Mouse (Mus musculus) stomach, postnatal 0 days (tissue): ENCODE measurements around the gene Cntrob. TPM values are rescaled to one million over a fixed set of nuclear protein-coding genes. Genes with fewer than 3 reads are reported as not detected.
A peak's percentile ranks its signal among the peaks of the same experiment; 100 is the strongest.

Source experiments
- ATAC-seq: fragments of 200-750 bp; cut with Nextera tagmentation; 2 replicates; pipeline ENCODE4 v1.8.0; 2017; ENCODE audit not compliant: low FRiP score, low TSS enrichment
- DNase-seq: peaks from one replicate; pipeline ENCODE4 v3.0.0-alpha.2; 2016; ENCODE audit warnings: low spot score
- H3K27ac ChIP-seq: fragments of 300-500 bp; sonication (generic); replicated peaks from 2 replicates; pipeline ENCODE4 v1.5.1; 2014; ENCODE audit warnings: mild to moderate bottlenecking, control low read depth
- H3K27me3 ChIP-seq: fragments of 300-500 bp; sonication (generic); 2 replicates; pipeline ENCODE4 v1.6.1; 2014; ENCODE audit warnings: low read length; ENCODE audit not compliant: control insufficient read depth, insufficient read depth
- H3K36me3 ChIP-seq: fragments of 300-500 bp; sonication (generic); 2 replicates; pipeline ENCODE4 v1.6.1; 2014; ENCODE audit warnings: low read length, mixed read lengths; ENCODE audit not compliant: control insufficient read depth, insufficient read depth
- H3K4me1 ChIP-seq: fragments of 300-500 bp; sonication (generic); replicated peaks from 2 replicates; pipeline ENCODE4 v1.6.1; 2014; ENCODE audit warnings: antibody characterized with exemption; ENCODE audit not compliant: control insufficient read depth, insufficient read depth
- H3K4me2 ChIP-seq: fragments of 300-500 bp; sonication (generic); replicated peaks from 2 replicates; pipeline ENCODE4 v1.6.1; 2014; ENCODE audit warnings: low read depth, mild to moderate bottlenecking, control low read depth, moderate library complexity
- H3K4me3 ChIP-seq: fragments of 300-500 bp; sonication (generic); 2 replicates; pipeline ENCODE4 v1.5.1; 2014; ENCODE audit warnings: low read depth, low read length, control low read depth
- H3K9ac ChIP-seq: fragments of 300-500 bp; sonication (generic); 2 replicates; pipeline ENCODE4 v1.6.1; 2014; ENCODE audit warnings: mild to moderate bottlenecking, low read length, control low read depth, mixed read lengths
- H3K9me3 ChIP-seq: fragments of 300-500 bp; sonication (generic); 2 replicates; pipeline ENCODE4 v1.6.1; 2016; ENCODE audit warnings: low read length; ENCODE audit not compliant: control insufficient read depth
- CTCF ChIP-seq: IDR thresholded peaks from 2 replicates; pipeline ENCODE4 v1.5.1; 2016; ENCODE audit warnings: antibody characterized with exemption, low read depth, mild to moderate bottlenecking, moderate library complexity
- EP300 ChIP-seq: optimal IDR thresholded peaks from 2 replicates; pipeline ENCODE3; 2016; ENCODE audit warnings: antibody characterized with exemption
- WGBS: fragments of 180-500 bp; shearing (Covaris S2); extraction: QIAGEN DNeasy Blood & Tissue Kit; methylation state at CpG from one replicate; pipeline ENCODE4 v1.1.7; 2014; 5-methylcytosine and 5-hydroxymethylcytosine counted together
- polyA plus RNA-seq: library from polyadenylated mRNA; unstranded; fragments of >200 nt; fragmentation: Nextera tagmentation; extraction: Ambion mirVana; gene quantifications from 2 replicates; pipeline ENCODE4 v1.2.1, GENCODE M21; 2015

Cntrob gene
- polyA plus RNA-seq, 1 experiment from 2014 or later = 4.9 TPM

GRCm38 (mm10) chr11:69366855-69367615 is 43.5 kb upstream of the Cntrob start:
- under 1% methylated on average over 22 of the region's 22 CpGs for WGBS

DNA sequence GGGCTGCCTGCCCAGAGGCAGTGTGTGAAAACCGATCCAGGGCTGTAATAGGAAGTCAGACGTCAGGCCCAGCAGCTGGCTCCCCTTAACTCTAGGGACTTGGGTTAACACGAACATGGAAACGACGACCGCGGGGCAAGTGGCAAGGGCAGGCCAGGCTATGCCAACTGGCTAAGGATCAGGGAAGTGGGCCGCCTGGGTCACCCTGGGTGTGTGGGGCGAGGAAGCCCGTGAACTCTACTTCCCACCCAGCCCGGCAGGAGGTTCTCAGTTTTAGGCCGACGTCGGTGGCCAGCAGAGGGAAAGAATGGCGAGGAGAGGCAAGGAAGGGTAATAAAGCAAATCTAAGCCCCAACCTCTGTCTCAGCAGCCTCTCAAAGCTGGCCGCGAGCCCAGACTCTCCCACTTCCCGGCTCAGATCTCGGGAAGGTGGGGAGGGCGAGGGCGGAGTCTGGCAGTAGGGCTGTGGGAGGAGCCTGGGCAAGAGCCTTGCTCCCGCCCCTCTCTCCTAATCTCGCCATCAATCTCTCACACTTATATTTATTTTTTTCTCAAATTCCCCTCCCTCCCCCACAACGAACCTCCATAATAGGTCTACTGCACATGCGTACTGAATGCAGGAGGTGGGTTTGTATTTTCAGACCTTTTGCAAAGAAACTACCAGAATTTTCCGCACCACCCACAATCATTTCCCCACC is 42.7 kb upstream of the Cntrob start:
- under 1% methylated on average over 25 of the region's 26 CpGs for WGBS
- peaks cover 10% of the 10 kb centered on the region for H3K36me3 ChIP-seq

More at GRCm38 (mm10) chr11:69366855-69367615, 43.5 kb upstream of the Cntrob start:
- H3K4me3 ChIP-seq = peak overlapping the region; percentile 98
- H3K4me2 ChIP-seq = peak overlapping the region; percentile 96
- peak overlapping the region; percentile 100 for H3K27ac ChIP-seq
- no peaks in the 10 kb centered on the region for H3K27me3 ChIP-seq
- peaks cover 25% of the 10 kb centered on the region for H3K4me1 ChIP-seq
- peak overlapping the region; percentile 99 for H3K9ac ChIP-seq
- 0 out of 2 replicates have a peak, but pooled peaks cover 3% of the 10 kb centered on the region for H3K36me3 ChIP-seq
- H3K9me3 ChIP-seq = no peaks in the 10 kb centered on the region
- ATAC-seq (no peak; the same call in 1 of the 2 replicates), DNase-seq (no peak)
- TF ChIP-seq CTCF (peak; percentile 7; the same call in 1 of the 2 replicates), EP300 (peak; percentile 45)

GRCm38 (mm10) chr11:69365722-69366121 is 42.1 kb upstream of the Cntrob start:
- 15% methylated on average over 6 of the region's 6 CpGs for WGBS
- Histone ChIP-seq H3K4me2 (peak overlapping the region; percentile 96), H3K9ac (peak overlapping the region; percentile 68), H3K36me3 (peaks cover 13% of the 10 kb centered on the region), H3K4me1 (peaks cover 22% of the 10 kb centered on the region), H3K27ac (peak overlapping the region; percentile 100), H3K27me3 (no peaks in the 10 kb centered on the region), H3K9me3 (no peaks in the 10 kb centered on the region), H3K4me3 (peak overlapping the region; percentile 32)
- TF ChIP-seq CTCF = no peak
- TF ChIP-seq EP300 = no peak
- ATAC-seq (peak; percentile 38), DNase-seq (peak; percentile 76)

More for the DNA sequence above, 42.7 kb upstream of the Cntrob start:
- peak overlapping the region; percentile 96 for H3K4me2 ChIP-seq
- peak; percentile 83 for ATAC-seq
- H3K4me1 ChIP-seq = peaks cover 22% of the 10 kb centered on the region
- no peaks in the 10 kb centered on the region for H3K9me3 ChIP-seq
- no peaks in the 10 kb centered on the region for H3K27me3 ChIP-seq
- H3K4me3 ChIP-seq = peak overlapping the region; percentile 98
- TF ChIP-seq EP300 (no peak), CTCF (peak; percentile 45)
- DNase-seq = peak; percentile 98
- peak overlapping the region; percentile 99 for H3K9ac ChIP-seq
- peak overlapping the region; percentile 100 for H3K27ac ChIP-seq

DNA sequence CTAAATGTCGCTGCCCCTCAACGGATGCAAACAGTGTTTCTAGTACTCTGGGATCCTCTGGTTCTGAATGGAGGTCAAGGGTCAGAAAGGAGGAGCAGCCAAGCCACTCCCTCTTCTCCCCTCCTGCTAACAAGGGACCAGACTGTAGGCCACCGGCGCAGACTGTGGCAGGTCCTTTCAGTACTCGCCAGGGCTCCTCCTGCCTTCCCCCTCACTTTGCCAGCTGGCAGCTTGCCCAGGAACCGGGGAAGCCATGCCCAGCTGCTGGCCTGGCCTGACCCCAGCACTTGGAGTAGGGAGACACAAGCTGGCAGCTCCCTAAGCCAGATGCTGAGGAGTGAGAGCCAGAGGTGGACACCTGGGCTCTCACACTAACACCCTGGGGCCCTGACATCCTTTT is 41.3 kb upstream of the Cntrob start:
- no peaks in the 10 kb centered on the region for H3K27me3 ChIP-seq
- peak overlapping the region; percentile 4; the same call in 1 of the 2 replicates for H3K4me3 ChIP-seq
- H3K9me3 ChIP-seq = no peaks in the 10 kb centered on the region
- DNase-seq (peak; percentile 96), ATAC-seq (peak; percentile 73)
- peak overlapping the region; percentile 35; the same call in 1 of the 2 replicates for H3K9ac ChIP-seq
- TF ChIP-seq CTCF = peak; percentile 20; the same call in 1 of the 2 replicates
- TF ChIP-seq EP300 = no peak
- H3K27ac ChIP-seq = peak overlapping the region; percentile 100
- peaks cover 21% of the 10 kb centered on the region for H3K36me3 ChIP-seq
- peaks cover 22% of the 10 kb centered on the region for H3K4me1 ChIP-seq
- WGBS = under 1% methylated on average over 6 of the region's 6 CpGs
- peak overlapping the region; percentile 96 for H3K4me2 ChIP-seq

DNA sequence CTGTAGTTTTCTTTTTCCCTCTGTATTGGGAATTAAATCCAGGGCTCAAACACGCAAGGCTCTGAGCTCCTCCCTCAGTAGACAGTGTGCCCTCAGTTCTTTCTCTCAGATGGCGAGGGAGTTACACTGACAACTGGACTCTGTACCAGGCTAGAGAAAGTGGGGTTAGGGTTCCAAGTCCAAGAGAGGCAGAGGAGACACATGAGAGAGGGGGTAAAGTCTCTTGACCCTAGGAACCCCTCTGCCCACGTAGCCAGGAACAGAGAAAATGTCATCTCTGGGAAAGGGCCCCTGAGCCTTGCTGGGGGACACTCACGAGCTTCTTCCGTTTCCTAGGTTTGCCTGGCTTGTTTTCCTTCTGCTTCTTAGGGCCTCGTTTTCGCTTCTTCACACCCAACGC is 40.8 kb upstream of the Cntrob start:
- H3K4me1 ChIP-seq = peaks cover 22% of the 10 kb centered on the region
- no peaks in the 10 kb centered on the region for H3K9me3 ChIP-seq
- no peak overlapping the region for H3K4me3 ChIP-seq
- peak overlapping the region; percentile 96 for H3K4me2 ChIP-seq
- no peak for TF ChIP-seq CTCF
- TF ChIP-seq EP300 = no peak
- peak overlapping the region; percentile 19 for H3K9ac ChIP-seq
- no peak for DNase-seq
- ATAC-seq = no peak
- H3K36me3 ChIP-seq = peaks cover 24% of the 10 kb centered on the region
- no peaks in the 10 kb centered on the region for H3K27me3 ChIP-seq
- H3K27ac ChIP-seq = peak overlapping the region; percentile 100
- 22% methylated on average over 8 of the region's 8 CpGs for WGBS
